ENCODE assay signal across 20 mouse cellular contexts in genomic region chrX:52599246-52599645, GRCm38 (mm10). TPM values are rescaled to one million over a fixed set of nuclear protein-coding genes. Genes with fewer than 3 reads are reported as not detected.
A peak's percentile ranks its signal among the peaks of the same experiment; 100 is the strongest.
DNase-seq lines count a peak whose midpoint lies in the region; ATAC-seq lines count a peak whose summit lies in the region.
"Had no signal": no experiment of that assay in that cellular context is flagged by ENCODE, and none has a peak within 500 bp of the region (broad histone marks: within the 10 kb centered on the region; RNA-seq: fewer than 3 reads in every experiment).

No protein-coding gene starts in this region.

- H3K9ac ChIP-seq in kidney, embryonic 15.5 days = no peak overlapping the region
- H3K9ac ChIP-seq: embryonic facial prominence, embryonic 13.5 days; forebrain, embryonic 12.5 days; forebrain, postnatal 0 days; heart, embryonic 15.5 days; hindbrain, embryonic 13.5 days had no signal

- no peak for DNase-seq in kidney, postnatal 25 days
- DNase-seq in kidney, postnatal 14 days = peak; percentile 25
- no peak for DNase-seq in kidney, adult 8-10 months
- DNase-seq in mesoderm, embryonic 11.5 days (ENCODE audit: low read depth, low spot score) = peak; percentile 61
- DNase-seq in yolk sac, embryonic 10.5 days (ENCODE audit: low spot score) = peak; percentile 35
- DNase-seq: adrenal gland, adult 2 months; adrenal gland, postnatal 25 days; cerebellum, adult 18-20 months; cerebellum, adult 9-11 months; cerebellum, postnatal 36 days; forebrain, postnatal 0 days; gastrocnemius, postnatal 14 days; heart, adult 2 months; heart, postnatal 14 days had no signal

- H3K27ac ChIP-seq in kidney, embryonic 15.5 days = 0 out of 2 replicates have a peak overlapping the region, but pooled peaks have one; percentile 13
- H3K27ac ChIP-seq: embryonic facial prominence, embryonic 13.5 days; forebrain, embryonic 12.5 days; heart, adult 2 months; heart, embryonic 15.5 days; hindbrain, embryonic 13.5 days had no signal

- no peak overlapping the region for H3K4me3 ChIP-seq in kidney, embryonic 15.5 days (replicated peaks)
- H3K4me3 ChIP-seq: embryonic facial prominence, embryonic 13.5 days; forebrain, embryonic 12.5 days; heart, adult 2 months; heart, embryonic 15.5 days; hindbrain, embryonic 13.5 days had no signal

- peaks cover 2% of the 10 kb centered on the region; the same call in 1 of the 2 replicates for H3K36me3 ChIP-seq in kidney, embryonic 15.5 days
- H3K36me3 ChIP-seq: embryonic facial prominence, embryonic 13.5 days; forebrain, embryonic 12.5 days; heart, embryonic 15.5 days; hindbrain, embryonic 13.5 days had no signal

- H3K9me3 ChIP-seq in kidney, embryonic 15.5 days (replicated peaks) = no peaks in the 10 kb centered on the region
- H3K9me3 ChIP-seq: embryonic facial prominence, embryonic 13.5 days; forebrain, embryonic 12.5 days; heart, embryonic 15.5 days; hindbrain, embryonic 13.5 days had no signal

- WGBS in kidney, embryonic 15.5 days = 19% methylated on average over 1 of the region's 1 CpGs

- ATAC-seq in kidney, embryonic 15.5 days (replicated peaks; ENCODE audit: low FRiP score) = peak; percentile 75; the same call in 1 of the 2 replicates
- ATAC-seq: forebrain, postnatal 0 days had no signal

- H3K4me2 ChIP-seq in kidney, embryonic 15.5 days = no peak overlapping the region
- H3K4me2 ChIP-seq: embryonic facial prominence, embryonic 13.5 days; forebrain, embryonic 12.5 days; heart, embryonic 11.5 days; heart, embryonic 15.5 days; hindbrain, embryonic 13.5 days had no signal

- H3K27me3 ChIP-seq in kidney, embryonic 15.5 days = no peaks in the 10 kb centered on the region
- H3K27me3 ChIP-seq: embryonic facial prominence, embryonic 13.5 days; forebrain, embryonic 12.5 days; heart, embryonic 15.5 days; hindbrain, embryonic 13.5 days had no signal

- peaks cover 4% of the 10 kb centered on the region; the same call in 1 of the 2 replicates for H3K4me1 ChIP-seq in kidney, embryonic 15.5 days
- H3K4me1 ChIP-seq: embryonic facial prominence, embryonic 13.5 days; forebrain, embryonic 12.5 days; heart, embryonic 15.5 days; hindbrain, embryonic 13.5 days had no signal

RNA-seq across cellular contexts. Expression of gene Gpc3, which starts 14.5 kb away (rescaled TPM):
- polyA plus RNA-seq in kidney, embryonic 15.5 days (2015; fragmentation: Nextera tagmentation; extraction: Ambion mirVana) = 931 and 969 TPM in 2 replicates

Comparison
In these comparisons a context has a peak if more than half of its experiments do, and no peak if none do; other contexts are left out.
1. DNase-seq: peak in kidney, postnatal 14 days (single experiment), mesoderm, embryonic 11.5 days (single experiment) and yolk sac, embryonic 10.5 days (single experiment); none in kidney, postnatal 25 days (0 of 2) and kidney, adult 8-10 months (0 of 2).